Mouse (Mus musculus) cerebellum, adult 2 months (tissue): Measurements from ENCODE around the gene Hebp1. TPM values are rescaled to one million over a fixed set of nuclear protein-coding genes. Genes with fewer than 3 reads are reported as not detected.

Source experiments
- DNase-seq, 2 experiments: peaks; one replicate each; pipeline ENCODE4 v3.0.0; 2021
- H3K27ac ChIP-seq: fragments of 200-500 bp; 2 replicates; pipeline ENCODE4 v1.5.1; 2012; ENCODE audit warnings: low read length, control low read depth, inconsistent platforms; ENCODE audit not compliant: insufficient read depth
- H3K27me3 ChIP-seq: fragments of 200-500 bp; 2 replicates; pipeline ENCODE4 v1.6.1; 2012; ENCODE audit warnings: inconsistent platforms, mild to moderate bottlenecking, low read length, moderate library complexity; ENCODE audit not compliant: control insufficient read depth, insufficient read depth
- H3K4me1 ChIP-seq: fragments of 200-500 bp; 2 replicates; pipeline ENCODE4 v1.6.1; 2011; ENCODE audit warnings: low read length; ENCODE audit not compliant: control insufficient read depth, insufficient read depth
- H3K4me3 ChIP-seq: fragments of 200-500 bp; replicated peaks from 2 replicates; pipeline ENCODE3; 2011; ENCODE audit warnings: mild to moderate bottlenecking, low read depth, low read length, control low read depth; ENCODE audit not compliant: insufficient read depth
- CTCF ChIP-seq: fragments of 200-500 bp; IDR thresholded peaks from 2 replicates; pipeline ENCODE4 v1.5.1; 2011; ENCODE audit warnings: low read depth, mild to moderate bottlenecking, control low read depth, low read length, moderate library complexity, borderline replicate concordance; ENCODE audit not compliant: insufficient read depth
- POLR2A ChIP-seq: fragments of 200-500 bp; IDR thresholded peaks from 2 replicates; pipeline ENCODE4 v1.6.1; 2011; ENCODE audit warnings: low read length, control low read depth, borderline replicate concordance; ENCODE audit not compliant: insufficient read depth
- WGBS: fragments of 180-500 bp; shearing (Covaris S2); methylation state at CpG from one replicate; pipeline ENCODE4 v1.1.7; 2018; 5-methylcytosine and 5-hydroxymethylcytosine counted together
- polyA plus RNA-seq: library from polyadenylated mRNA; depleted of rRNA; stranded (reverse); fragments of >200 nt; gene quantifications from 2 replicates; pipeline ENCODE4 v1.2.3, GENCODE M21; 2012

Gene Hebp1
- polyA plus RNA-seq, 1 experiment, result 22.9 TPM

DNA sequence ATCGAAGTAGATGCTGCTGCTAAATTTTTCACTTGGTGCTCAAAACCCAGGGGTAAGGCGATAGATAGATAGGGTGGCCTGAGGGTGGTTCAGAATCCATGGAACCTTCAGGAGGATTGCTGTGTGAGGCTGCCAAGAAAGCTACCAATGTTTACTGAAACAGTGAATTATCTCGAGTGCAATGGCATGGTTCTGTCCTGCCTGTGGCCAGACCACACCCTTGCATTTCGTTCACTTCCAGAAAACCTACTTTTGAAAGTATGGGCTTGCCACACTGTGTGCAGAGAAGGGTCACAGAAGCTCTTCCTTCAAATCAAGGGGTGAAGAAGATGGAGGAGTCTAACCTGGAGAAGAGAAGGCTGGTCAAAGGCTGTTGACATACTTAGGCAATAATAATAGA lies 8.0 kb upstream of the Hebp1 start:
- TF ChIP-seq POLR2A, result no peak
- TF ChIP-seq CTCF, result no peak
- Histone ChIP-seq H3K4me3 (no peak overlapping the region), H3K27ac (no peak overlapping the region), H3K27me3 (no peaks in the 10 kb centered on the region), H3K4me1 (no peaks in the 10 kb centered on the region)
- 79% methylated on average over 4 of the region's 4 CpGs for WGBS
- DNase-seq, result no peak

GRCm38 (mm10) chr6:135204869-135205268 lies 7.0 kb upstream of the Hebp1 start:
- H3K4me3 ChIP-seq, result no peak overlapping the region
- TF ChIP-seq POLR2A (no peak), CTCF (no peak)
- H3K27me3 ChIP-seq, result no peaks in the 10 kb centered on the region
- DNase-seq, result no peak
- WGBS, result 71% methylated on average over 4 of the region's 4 CpGs
- no peak overlapping the region for H3K27ac ChIP-seq
- no peaks in the 10 kb centered on the region for H3K4me1 ChIP-seq

GRCm38 (mm10) chr6:135203737-135204136 lies 5.9 kb upstream of the Hebp1 start:
- peak; percentile 16 to 54 for DNase-seq
- 59% methylated on average over 6 of the region's 6 CpGs for WGBS

GRCm38 (mm10) chr6:135202668-135203067 lies 4.8 kb upstream of the Hebp1 start:
- H3K27me3 ChIP-seq, result no peaks in the 10 kb centered on the region
- no peak overlapping the region for H3K27ac ChIP-seq
- DNase-seq, result no peak
- no peak for TF ChIP-seq POLR2A
- TF ChIP-seq CTCF, result 0 out of 2 replicates have a peak, but pooled peaks have one; percentile 12
- 90% methylated on average over 6 of the region's 6 CpGs for WGBS
- no peak overlapping the region for H3K4me3 ChIP-seq
- no peaks in the 10 kb centered on the region for H3K4me1 ChIP-seq

More at GRCm38 (mm10) chr6:135203737-135204136, 5.9 kb upstream of the Hebp1 start:
- Histone ChIP-seq H3K27me3 (no peaks in the 10 kb centered on the region), H3K4me3 (no peak overlapping the region), H3K27ac (no peak overlapping the region), H3K4me1 (no peaks in the 10 kb centered on the region)
- TF ChIP-seq POLR2A (no peak), CTCF (no peak)

DNA sequence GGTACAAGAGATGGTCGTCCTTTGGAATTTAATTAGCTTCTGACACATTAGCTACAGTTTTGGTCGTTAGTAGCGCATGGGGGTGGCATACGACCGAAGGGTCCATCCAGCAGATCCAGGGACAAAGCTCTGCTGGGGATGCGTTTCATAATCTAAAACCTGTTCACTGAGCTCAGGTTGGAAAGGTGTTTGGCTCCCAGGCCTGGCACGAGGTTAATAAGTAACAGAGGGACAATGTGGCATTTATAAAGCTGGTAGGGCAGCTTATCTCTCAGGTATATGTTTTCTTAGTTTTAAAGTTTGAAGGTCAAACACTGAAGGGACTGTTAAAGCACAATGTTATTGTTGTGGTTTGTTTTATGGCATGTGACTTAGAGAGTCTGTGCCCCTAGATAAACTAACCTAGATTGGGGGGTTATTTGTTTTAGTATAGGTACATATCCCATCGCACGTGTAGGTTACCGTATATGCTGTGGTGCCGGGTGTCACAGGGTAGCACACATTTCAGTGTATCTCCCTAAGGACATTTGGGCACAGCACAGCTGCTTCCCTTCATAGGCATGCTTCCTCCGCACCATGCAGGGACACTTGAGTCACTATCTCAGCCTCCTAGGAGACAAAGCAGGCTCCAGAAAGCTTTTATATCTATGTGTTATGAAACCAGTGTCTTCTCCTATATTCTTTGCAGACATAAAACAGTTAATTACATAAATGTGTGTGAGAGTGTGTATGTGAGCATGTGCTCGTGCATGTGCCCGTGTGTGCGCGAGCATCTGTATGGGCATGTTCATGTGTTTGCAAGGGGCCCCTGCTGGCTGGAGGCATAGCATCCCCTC lies 2.5 kb upstream of the Hebp1 start:
- no peak for DNase-seq
- 76% methylated on average over 16 of the region's 16 CpGs for WGBS
- no peak for TF ChIP-seq CTCF
- TF ChIP-seq POLR2A, result no peak
- no peaks in the 10 kb centered on the region for H3K27me3 ChIP-seq
- H3K4me3 ChIP-seq, result no peak overlapping the region
- no peaks in the 10 kb centered on the region for H3K4me1 ChIP-seq
- no peak overlapping the region for H3K27ac ChIP-seq

DNA sequence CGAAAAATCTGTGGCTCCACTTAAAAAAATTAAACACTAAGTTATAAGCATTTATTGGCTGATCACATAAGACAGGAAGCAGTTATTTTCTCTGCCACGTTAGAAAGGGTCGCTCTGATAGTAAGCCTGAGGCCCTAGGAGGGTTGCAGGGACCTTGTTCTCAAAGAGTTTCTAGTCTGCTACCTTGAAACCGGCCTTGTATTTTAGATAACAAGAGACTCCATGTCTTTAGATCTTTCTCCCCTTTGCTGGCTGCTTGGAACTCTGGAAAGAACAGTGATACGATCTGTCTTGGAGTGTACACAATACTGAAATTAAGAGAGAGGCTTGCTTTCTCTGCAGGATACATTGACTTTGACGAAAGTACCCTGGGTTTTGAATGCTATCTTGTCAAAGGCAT lies 904 bp upstream of the Hebp1 start:
- 25% methylated on average over 6 of the region's 6 CpGs for WGBS
- Histone ChIP-seq H3K27ac (no peak overlapping the region), H3K27me3 (no peaks in the 10 kb centered on the region), H3K4me3 (peak overlapping the region; percentile 89), H3K4me1 (no peaks in the 10 kb centered on the region)
- DNase-seq, result no peak
- no peak for TF ChIP-seq POLR2A
- TF ChIP-seq CTCF, result no peak

DNA sequence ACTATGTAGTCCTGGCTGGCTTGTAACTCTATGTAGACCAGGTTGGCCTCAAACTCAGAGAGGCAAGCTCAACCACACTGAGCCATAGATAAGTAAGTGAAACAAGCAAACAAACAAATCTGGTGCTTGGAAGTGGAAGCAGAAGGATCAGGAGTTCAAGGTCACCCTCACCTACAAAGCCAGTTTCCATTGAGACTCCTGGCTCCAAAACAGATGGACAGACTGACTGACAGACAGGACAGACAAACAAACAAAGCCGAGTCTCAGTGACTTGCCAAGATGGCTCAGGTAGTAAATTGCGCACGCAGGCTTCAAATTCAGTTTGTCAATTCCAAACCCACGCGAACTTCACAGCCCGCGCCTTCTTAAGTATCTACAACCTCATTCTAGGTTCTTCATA lies 376 bp downstream of the Hebp1 start:
- TF ChIP-seq CTCF (no peak), POLR2A (no peak)
- no peaks in the 10 kb centered on the region for H3K4me1 ChIP-seq
- no peaks in the 10 kb centered on the region; the same call in 1 of the 2 replicates for H3K27me3 ChIP-seq
- H3K27ac ChIP-seq, result no peak overlapping the region; the same call in 1 of the 2 replicates
- peak overlapping the region; percentile 89 for H3K4me3 ChIP-seq
- no peak for DNase-seq
- 11% methylated on average over 7 of the region's 7 CpGs for WGBS

DNA sequence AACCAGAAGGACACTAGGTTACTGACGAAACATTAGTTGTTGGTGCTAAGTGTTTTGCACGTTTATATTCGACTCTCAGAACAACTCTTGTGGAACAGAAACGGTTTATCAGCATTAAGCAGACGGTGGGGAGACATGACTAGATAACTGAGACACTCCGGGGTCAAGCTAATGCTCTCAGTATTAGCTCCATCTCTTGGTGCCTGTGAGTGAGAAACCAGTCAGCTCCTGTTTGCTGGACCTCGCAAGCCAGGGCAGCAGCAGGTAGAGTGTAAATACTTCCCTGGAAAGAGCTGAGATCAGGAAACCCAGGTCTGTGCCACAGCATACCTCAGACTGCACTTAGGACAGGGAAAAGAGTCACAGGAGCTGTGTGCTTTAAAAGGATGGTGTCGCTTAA lies 1.1 kb downstream of the Hebp1 start:
- WGBS, result 90% methylated on average over 8 of the region's 8 CpGs
- no peak for TF ChIP-seq CTCF
- Histone ChIP-seq H3K27ac (no peak overlapping the region), H3K27me3 (no peaks in the 10 kb centered on the region; the same call in 1 of the 2 replicates), H3K4me1 (no peaks in the 10 kb centered on the region), H3K4me3 (no peak overlapping the region)
- no peak for DNase-seq
